Mouse (Mus musculus): ENCODE results near the gene Ap3b1. TPM values are rescaled to one million over a fixed set of nuclear protein-coding genes. Genes with fewer than 3 reads are reported as not detected.

The Ap3b1 gene
- polyA plus RNA-seq (2014; fragmentation: Illumina TruSeq; extraction: RNeasy Lipid Tissue Mini Kit (QIAGEN cat#74804); ENCODE audit: low read depth, low replicate concordance) = 53.9 TPM

GRCm38 (mm10) chr13:94358401-94359265 lies at the start of gene Ap3b1:
Gene Ap3b1 (plus strand): TSS chr13:94358960.

Other genes starting within 250 kb of the Ap3b1 start
- gene Scamp1, start 73.1 kb upstream of the Ap3b1 start, polyA plus RNA-seq (2014; fragmentation: Illumina TruSeq; extraction: RNeasy Lipid Tissue Mini Kit (QIAGEN cat#74804); ENCODE audit: low read depth, low replicate concordance) = 286 TPM